Mouse (Mus musculus): ENCODE results near the gene Mvd. TPM values are rescaled to one million over a fixed set of nuclear protein-coding genes. Genes with fewer than 3 reads are reported as not detected.

Mvd gene
- polyA plus RNA-seq, 1 experiment from 2014 or later = 60.2 TPM

- peak; percentile 84 for DNase-seq (ENCODE audit: low spot score)
- ATAC-seq (replicated peaks; ENCODE audit: low FRiP score, low TSS enrichment, low read depth) = peak; percentile 88
- no peak within 1 kb of the TSS for H3K27ac ChIP-seq (ENCODE audit: low read depth)
- peaks cover 6% of the 10 kb centered on the region for H3K4me1 ChIP-seq (replicated peaks; ENCODE audit: control insufficient read depth, insufficient read depth, low read length)
- 2% methylated on average over 56 of the region's 56 CpGs for WGBS
- H3K9me3 ChIP-seq (ENCODE audit: control insufficient read depth, low read length) = no peaks in the 10 kb centered on the region
- peak within 1 kb of the TSS; percentile 30 for H3K9ac ChIP-seq (ENCODE audit: low read length)
- peak within 1 kb of the TSS; percentile 57 for H3K4me2 ChIP-seq (ENCODE audit: low read length)
- peaks cover 55% of the 10 kb centered on the region for H3K27me3 ChIP-seq (replicated peaks; ENCODE audit: control insufficient read depth, insufficient read depth, low read length)
- H3K36me3 ChIP-seq (ENCODE audit: control insufficient read depth, insufficient read depth, low read length) = 0 out of 2 replicates have a peak, but pooled peaks cover 4% of the 10 kb centered on the region
- H3K4me3 ChIP-seq (ENCODE audit: low read depth, low read length) = peak within 1 kb of the TSS; percentile 30
These were observed 17.6 kb upstream of the Mvd start, which contains the start of gene Snai3 for GRCm38 (mm10) chr8:122460524-122461472. Snai3 (minus strand) TSS chr8:122460733.

GRCm38 (mm10) chr8:122459990-122460389, 16.8 kb upstream of the Mvd start:
- DNase-seq (ENCODE audit: low spot score) = no peak
- H3K4me2 ChIP-seq (ENCODE audit: low read length) = peak overlapping the region; percentile 57
- peak overlapping the region; percentile 30 for H3K4me3 ChIP-seq (ENCODE audit: low read depth, low read length)
- peak overlapping the region; percentile 30; the same call in 1 of the 2 replicates for H3K9ac ChIP-seq (ENCODE audit: low read length)
- no peak for ATAC-seq (replicated peaks; ENCODE audit: low FRiP score, low TSS enrichment, low read depth)
- peaks cover 55% of the 10 kb centered on the region for H3K27me3 ChIP-seq (replicated peaks; ENCODE audit: control insufficient read depth, insufficient read depth, low read length)
- H3K4me1 ChIP-seq (replicated peaks; ENCODE audit: control insufficient read depth, insufficient read depth, low read length) = peaks cover 6% of the 10 kb centered on the region
- no peaks in the 10 kb centered on the region for H3K9me3 ChIP-seq (ENCODE audit: control insufficient read depth, low read length)
- H3K27ac ChIP-seq (ENCODE audit: low read depth) = no peak overlapping the region
- 20% methylated on average over 7 of the region's 7 CpGs for WGBS
- no peaks in the 10 kb centered on the region for H3K36me3 ChIP-seq (ENCODE audit: control insufficient read depth, insufficient read depth, low read length)

GRCm38 (mm10) chr8:122459218-122459900, 16.1 kb upstream of the Mvd start:
- WGBS = 60% methylated on average over 6 of the region's 6 CpGs
- Histone ChIP-seq H3K9me3 (ENCODE audit: control insufficient read depth, low read length) (no peaks in the 10 kb centered on the region), H3K27ac (ENCODE audit: low read depth) (no peak overlapping the region), H3K4me2 (ENCODE audit: low read length) (no peak overlapping the region), H3K4me3 (ENCODE audit: low read depth, low read length) (no peak overlapping the region), H3K36me3 (ENCODE audit: control insufficient read depth, insufficient read depth, low read length) (no peaks in the 10 kb centered on the region), H3K9ac (ENCODE audit: low read length) (no peak overlapping the region), H3K27me3 (replicated peaks; ENCODE audit: control insufficient read depth, insufficient read depth, low read length) (peaks cover 55% of the 10 kb centered on the region), H3K4me1 (replicated peaks; ENCODE audit: control insufficient read depth, insufficient read depth, low read length) (peaks cover 6% of the 10 kb centered on the region)
- DNase-seq (ENCODE audit: low spot score) (no peak), ATAC-seq (replicated peaks; ENCODE audit: low FRiP score, low TSS enrichment, low read depth) (no peak)

GRCm38 (mm10) chr8:122457171-122457570, 13.9 kb upstream of the Mvd start:
- Histone ChIP-seq H3K4me1 (replicated peaks; ENCODE audit: control insufficient read depth, insufficient read depth, low read length) (peaks cover 6% of the 10 kb centered on the region), H3K9ac (ENCODE audit: low read length) (no peak overlapping the region), H3K27me3 (replicated peaks; ENCODE audit: control insufficient read depth, insufficient read depth, low read length) (peaks cover 50% of the 10 kb centered on the region), H3K36me3 (ENCODE audit: control insufficient read depth, insufficient read depth, low read length) (no peaks in the 10 kb centered on the region), H3K4me2 (ENCODE audit: low read length) (no peak overlapping the region), H3K4me3 (ENCODE audit: low read depth, low read length) (no peak overlapping the region), H3K27ac (ENCODE audit: low read depth) (no peak overlapping the region), H3K9me3 (ENCODE audit: control insufficient read depth, low read length) (no peaks in the 10 kb centered on the region)
- DNase-seq (ENCODE audit: low spot score) (no peak), ATAC-seq (replicated peaks; ENCODE audit: low FRiP score, low TSS enrichment, low read depth) (no peak)
- WGBS = 70% methylated on average over 11 of the region's 11 CpGs

DNA sequence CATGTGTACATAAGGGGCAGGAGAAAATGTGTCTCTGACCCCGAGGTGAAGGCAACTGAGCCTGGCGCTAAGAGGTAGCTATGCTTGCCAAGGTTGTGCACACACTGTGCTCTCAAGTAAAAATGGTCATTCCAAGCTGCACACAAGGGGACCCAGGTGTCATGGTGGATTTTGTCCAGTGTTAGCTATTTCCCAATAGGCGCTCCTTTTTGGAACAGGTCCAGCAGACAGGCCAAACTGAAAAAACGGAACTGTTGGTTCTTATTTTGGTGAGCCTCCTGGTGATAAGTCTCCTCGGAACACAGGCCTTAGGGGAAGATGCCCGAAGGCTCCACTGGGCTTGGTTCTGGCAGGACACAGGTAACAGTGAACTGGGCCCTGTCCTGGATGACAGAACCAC, 11.2 kb upstream of the Mvd start:
- H3K9me3 ChIP-seq (ENCODE audit: control insufficient read depth, low read length) = no peaks in the 10 kb centered on the region
- ATAC-seq (replicated peaks; ENCODE audit: low FRiP score, low TSS enrichment, low read depth) (no peak), DNase-seq (ENCODE audit: low spot score) (no peak)
- no peak overlapping the region for H3K4me2 ChIP-seq (ENCODE audit: low read length)
- WGBS = 89% methylated on average over 6 of the region's 6 CpGs
- no peak overlapping the region for H3K9ac ChIP-seq (ENCODE audit: low read length)
- H3K27ac ChIP-seq (ENCODE audit: low read depth) = no peak overlapping the region
- no peaks in the 10 kb centered on the region for H3K36me3 ChIP-seq (ENCODE audit: control insufficient read depth, insufficient read depth, low read length)
- H3K4me3 ChIP-seq (ENCODE audit: low read depth, low read length) = no peak overlapping the region
- peaks cover 9% of the 10 kb centered on the region; the same call in 1 of the 2 replicates for H3K4me1 ChIP-seq (replicated peaks; ENCODE audit: control insufficient read depth, insufficient read depth, low read length)
- H3K27me3 ChIP-seq (replicated peaks; ENCODE audit: control insufficient read depth, insufficient read depth, low read length) = peaks cover 24% of the 10 kb centered on the region

DNA sequence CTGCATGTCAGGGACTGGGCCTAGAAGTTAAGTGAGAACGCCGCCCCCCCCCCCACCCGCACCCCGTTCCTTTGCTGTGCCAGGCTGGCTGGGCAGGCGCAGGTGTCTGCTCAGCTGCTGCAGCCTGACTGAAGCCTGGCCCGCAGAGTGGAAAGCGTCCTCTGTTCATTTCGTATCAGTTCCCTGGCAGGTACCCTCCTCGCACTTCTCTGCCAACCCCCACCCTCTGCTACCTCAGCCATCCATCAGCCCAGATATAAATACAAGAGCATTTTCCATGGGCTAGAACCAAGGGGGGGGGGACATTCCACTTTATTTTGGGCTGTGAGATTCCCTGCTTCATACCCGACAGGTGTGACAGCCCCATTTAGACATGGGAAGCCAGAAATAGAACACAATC, 8.9 kb upstream of the Mvd start:
- 84% methylated on average over 10 of the region's 10 CpGs for WGBS
- H3K4me3 ChIP-seq (ENCODE audit: low read depth, low read length) = no peak overlapping the region
- H3K27ac ChIP-seq (ENCODE audit: low read depth) = no peak overlapping the region
- H3K36me3 ChIP-seq (ENCODE audit: control insufficient read depth, insufficient read depth, low read length) = no peaks in the 10 kb centered on the region
- H3K9ac ChIP-seq (ENCODE audit: low read length) = no peak overlapping the region
- H3K9me3 ChIP-seq (ENCODE audit: control insufficient read depth, low read length) = no peaks in the 10 kb centered on the region
- ATAC-seq (replicated peaks; ENCODE audit: low FRiP score, low TSS enrichment, low read depth) = no peak
- peaks cover 9% of the 10 kb centered on the region; the same call in 1 of the 2 replicates for H3K4me1 ChIP-seq (replicated peaks; ENCODE audit: control insufficient read depth, insufficient read depth, low read length)
- no peak overlapping the region for H3K4me2 ChIP-seq (ENCODE audit: low read length)
- DNase-seq (ENCODE audit: low spot score) = no peak
- peaks cover 6% of the 10 kb centered on the region; the same call in 1 of the 2 replicates for H3K27me3 ChIP-seq (replicated peaks; ENCODE audit: control insufficient read depth, insufficient read depth, low read length)

DNA sequence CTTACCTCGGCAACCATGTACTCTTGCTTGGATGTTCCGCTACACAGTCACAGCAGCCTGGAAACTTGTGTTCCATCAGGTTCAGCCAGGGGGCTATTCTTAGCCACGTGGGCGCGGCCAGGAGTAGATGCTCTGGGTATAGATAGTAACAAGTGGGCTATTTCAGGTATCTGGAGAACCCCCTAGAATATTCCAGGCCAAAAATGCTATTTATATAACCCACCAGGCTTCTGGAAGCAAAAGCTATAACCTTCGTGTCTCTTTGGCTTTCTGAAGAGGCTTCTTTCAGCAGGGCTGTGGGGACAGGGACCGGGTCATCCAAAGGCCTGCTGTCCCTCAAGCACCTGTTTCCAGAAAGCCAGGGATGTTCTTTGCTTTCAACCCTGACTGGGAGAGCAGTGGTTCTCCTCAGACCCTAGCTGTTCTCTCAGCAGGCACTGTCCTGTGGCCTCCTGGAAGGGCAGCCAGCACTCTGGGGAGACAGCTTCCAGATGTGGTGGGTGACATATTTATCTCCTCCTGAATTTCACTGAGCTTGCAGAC, 8.0 kb upstream of the Mvd start:
- no peak for DNase-seq (ENCODE audit: low spot score)
- H3K4me2 ChIP-seq (ENCODE audit: low read length) = peak overlapping the region; percentile 15; the same call in 1 of the 2 replicates
- H3K27me3 ChIP-seq (replicated peaks; ENCODE audit: control insufficient read depth, insufficient read depth, low read length) = no peaks in the 10 kb centered on the region
- no peak overlapping the region for H3K9ac ChIP-seq (ENCODE audit: low read length)
- H3K4me3 ChIP-seq (ENCODE audit: low read depth, low read length) = no peak overlapping the region
- 57% methylated on average over 7 of the region's 7 CpGs for WGBS
- peaks cover 9% of the 10 kb centered on the region; the same call in 1 of the 2 replicates for H3K4me1 ChIP-seq (replicated peaks; ENCODE audit: control insufficient read depth, insufficient read depth, low read length)
- ATAC-seq (replicated peaks; ENCODE audit: low FRiP score, low TSS enrichment, low read depth) = no peak
- H3K36me3 ChIP-seq (ENCODE audit: control insufficient read depth, insufficient read depth, low read length) = no peaks in the 10 kb centered on the region
- no peaks in the 10 kb centered on the region for H3K9me3 ChIP-seq (ENCODE audit: control insufficient read depth, low read length)
- peak overlapping the region; percentile 9; the same call in 1 of the 2 replicates for H3K27ac ChIP-seq (ENCODE audit: low read depth)

- DNase-seq (ENCODE audit: low spot score) = no peak
- ATAC-seq (replicated peaks; ENCODE audit: low FRiP score, low TSS enrichment, low read depth) = no peak
- H3K4me3 ChIP-seq (ENCODE audit: low read depth, low read length) = no peak overlapping the region
- H3K4me1 ChIP-seq (replicated peaks; ENCODE audit: control insufficient read depth, insufficient read depth, low read length) = peaks cover 19% of the 10 kb centered on the region
- WGBS = 63% methylated on average over 3 of the region's 3 CpGs
- peak overlapping the region; percentile 82 for H3K4me2 ChIP-seq (ENCODE audit: low read length)
- no peaks in the 10 kb centered on the region for H3K27me3 ChIP-seq (replicated peaks; ENCODE audit: control insufficient read depth, insufficient read depth, low read length)
- no peaks in the 10 kb centered on the region for H3K36me3 ChIP-seq (ENCODE audit: control insufficient read depth, insufficient read depth, low read length)
- H3K9me3 ChIP-seq (ENCODE audit: control insufficient read depth, low read length) = no peaks in the 10 kb centered on the region
- H3K9ac ChIP-seq (ENCODE audit: low read length) = no peak overlapping the region
- H3K27ac ChIP-seq (ENCODE audit: low read depth) = peak overlapping the region; percentile 96; the same call in 1 of the 2 replicates
These were observed 2.0 kb upstream of the Mvd start for GRCm38 (mm10) chr8:122445203-122445602.
